Mouse (Mus musculus) liver, postnatal 0 days (tissue): Measurements from ENCODE around the gene Reep3.

Experiments used
- CTCF ChIP-seq: sonication (generic); IDR thresholded peaks from 2 replicates; pipeline ENCODE4 v1.5.1; 2016; ENCODE audit warnings: antibody characterized with exemption, low read depth
- EP300 ChIP-seq: IDR thresholded peaks from 2 replicates; pipeline ENCODE4 v1.6.1; 2016; ENCODE audit warnings: antibody characterized with exemption, low read depth, mild to moderate bottlenecking

DNA sequence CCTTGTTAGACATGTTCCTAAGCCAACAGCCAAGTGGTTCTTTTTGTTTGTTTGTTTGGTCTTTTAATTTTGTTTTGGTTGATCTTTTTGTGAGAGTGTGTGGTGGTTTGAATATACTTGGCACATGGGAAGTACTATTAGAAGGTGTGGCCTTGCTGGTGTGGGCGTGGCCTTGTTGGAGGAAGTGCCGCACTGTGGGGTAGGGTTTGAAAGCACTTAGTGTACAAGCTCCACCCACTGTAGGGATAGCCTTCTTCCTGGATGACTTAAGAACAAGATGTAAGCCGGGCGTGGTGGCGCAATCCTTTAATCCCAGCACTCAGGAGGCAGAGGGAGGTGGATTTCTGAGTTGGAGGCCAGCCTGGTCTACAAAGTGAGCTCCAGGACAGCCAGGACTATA is 113.7 kb downstream of the Reep3 start:
- no peak for TF ChIP-seq CTCF
- TF ChIP-seq EP300, result no peak
